Mouse (Mus musculus): ENCODE results near the gene Olfr1305. TPM values are rescaled to one million over a fixed set of nuclear protein-coding genes. Genes with fewer than 3 reads are reported as not detected.

Gene Olfr1305
- total RNA-seq (2021): not detected
- long read RNA-seq: 0 reads

- DNase-seq (ENCODE audit: low spot score in 2 of 2): no peak
Measured at GRCm38 (mm10) chr2:111877049-111877448, at the start of gene Olfr1305. Olfr1305 (minus strand) TSS chr2:111877149.

- no peak for DNase-seq (ENCODE audit: low spot score in 2 of 2)
Measured at GRCm38 (mm10) chr2:111916171-111916570, 39.2 kb upstream of the Olfr1305 start, which contains the start of gene Olfr1306. Olfr1306 (minus strand) TSS chr2:111916271.

- no peak for DNase-seq (ENCODE audit: low spot score in 2 of 2)
Measured at GRCm38 (mm10) chr2:111820240-111820639, 56.7 kb downstream of the Olfr1305 start, which contains the start of gene Olfr1303. Olfr1303 (minus strand) TSS chr2:111820340.

Other genes with a start within 250 kb of the Olfr1305 start
- not detected for gene Olfr1298, start 227.9 kb downstream of the Olfr1305 start, total RNA-seq (2021)
- gene Olfr1299, start 215.7 kb downstream of the Olfr1305 start, total RNA-seq (2021): not detected
- gene Olfr1301, start 126.1 kb downstream of the Olfr1305 start, total RNA-seq (2021): not detected
- gene Olfr1302, start 99.7 kb downstream of the Olfr1305 start, total RNA-seq (2021): not detected
- gene Olfr1303, start 56.8 kb downstream of the Olfr1305 start, total RNA-seq (2021): not detected
- gene Olfr1306, start 39.1 kb upstream of the Olfr1305 start, total RNA-seq (2021): not detected
- under 1 TPM in 1 of 2 experiments, not detected in 1; 0.02 TPM for gene Olfr1307, start 72.3 kb upstream of the Olfr1305 start, total RNA-seq (2021)
- not detected for gene Olfr1308, start 87.8 kb upstream of the Olfr1305 start, total RNA-seq (2021)
- gene Olfr1309, start 113.1 kb upstream of the Olfr1305 start, total RNA-seq (2021): not detected
- not detected for gene Olfr1310, start 135.6 kb upstream of the Olfr1305 start, total RNA-seq (2021)
- gene Olfr1311, start 147.3 kb upstream of the Olfr1305 start, total RNA-seq (2021): not detected
- not detected for gene Olfr1312, start 173.1 kb upstream of the Olfr1305 start, total RNA-seq (2021)
- gene Olfr1313, start 200.7 kb upstream of the Olfr1305 start, total RNA-seq (2021): not detected
- gene Olfr1314, start 219.6 kb upstream of the Olfr1305 start, total RNA-seq (2021): not detected
- not detected for gene Olfr1315-ps1, start 238.3 kb upstream of the Olfr1305 start, total RNA-seq (2021)